Mouse (Mus musculus) limb, embryonic 14.5 days (tissue): ENCODE measurements at regions not wholly inside any gene's neighbourhood (a gene's known extent, or its start where the extent isn't known, plus 50 kb on each side); places are given as distances from the start of the nearest gene placed in this dataset.

ENCODE experiments used
- ATAC-seq: fragments of 200-750 bp; cut with Nextera tagmentation; 2 replicates; pipeline ENCODE4 v1.8.0; 2017; ENCODE audit warnings: low read depth, moderate number of reproducible peaks, moderate TSS enrichment; ENCODE audit not compliant: low FRiP score
- DNase-seq: peaks from one replicate; pipeline ENCODE4 v3.0.0-alpha.2; 2015; ENCODE audit warnings: low spot score
- H3K27ac ChIP-seq: fragments of 300-500 bp; sonication (generic); replicated peaks from 2 replicates; pipeline ENCODE4 v1.5.1; 2014; ENCODE audit warnings: low read depth, mild to moderate bottlenecking, low read length, moderate library complexity, mixed read lengths
- H3K27me3 ChIP-seq: fragments of 300-500 bp; sonication (generic); 2 replicates; pipeline ENCODE4 v1.6.1; 2014; ENCODE audit warnings: low read length, mixed read lengths; ENCODE audit not compliant: control insufficient read depth, insufficient read depth
- H3K36me3 ChIP-seq: fragments of 300-500 bp; sonication (generic); 2 replicates; pipeline ENCODE4 v1.6.1; 2014; ENCODE audit warnings: mild to moderate bottlenecking, low read length, moderate library complexity, mixed read lengths; ENCODE audit not compliant: control insufficient read depth, insufficient read depth
- H3K4me1 ChIP-seq: fragments of 300-500 bp; sonication (generic); 2 replicates; pipeline ENCODE4 v1.6.1; 2014; ENCODE audit warnings: antibody characterized with exemption, low read length, mixed read lengths; ENCODE audit not compliant: control insufficient read depth, insufficient read depth
- H3K4me2 ChIP-seq: fragments of 300-500 bp; sonication (generic); replicated peaks from 2 replicates; pipeline ENCODE4 v1.6.1; 2014; ENCODE audit warnings: low read depth, mild to moderate bottlenecking, low read length, moderate library complexity; ENCODE audit not compliant: severe bottlenecking
- H3K4me3 ChIP-seq: fragments of 300-500 bp; sonication (generic); replicated peaks from 2 replicates; pipeline ENCODE4 v1.5.1; 2014; ENCODE audit warnings: low read length
- H3K9ac ChIP-seq: fragments of 300-500 bp; sonication (generic); 2 replicates; pipeline ENCODE4 v1.6.1; 2014; ENCODE audit warnings: mild to moderate bottlenecking, low read depth, low read length, moderate library complexity; ENCODE audit not compliant: severe bottlenecking
- H3K9me3 ChIP-seq: fragments of 300-500 bp; sonication (generic); 2 replicates; pipeline ENCODE4 v1.6.1; 2016; ENCODE audit warnings: low read length; ENCODE audit not compliant: control insufficient read depth
- POLR2A ChIP-seq: fragments of 200-500 bp; IDR thresholded peaks from 2 replicates; pipeline ENCODE4 v1.8.0; 2012; ENCODE audit warnings: inconsistent platforms, mild to moderate bottlenecking, moderate library complexity, borderline replicate concordance; ENCODE audit not compliant: insufficient read depth, insufficient read length; ENCODE audit errors: extremely low read depth
- WGBS: fragments of 180-500 bp; shearing (Covaris S2); extraction: QIAGEN DNeasy Blood & Tissue Kit; methylation state at CpG from one replicate; pipeline ENCODE4 v1.1.7; 2014; 5-methylcytosine and 5-hydroxymethylcytosine counted together

GRCm38 (mm10) chrX:60644726-60645318 is 52.3 kb upstream of the Atp11c start:
- Histone ChIP-seq H3K4me2 (no peak overlapping the region), H3K36me3 (no peaks in the 10 kb centered on the region), H3K9ac (no peak overlapping the region), H3K4me1 (no peaks in the 10 kb centered on the region), H3K9me3 (no peaks in the 10 kb centered on the region), H3K4me3 (no peak overlapping the region), H3K27me3 (no peaks in the 10 kb centered on the region), H3K27ac (no peak overlapping the region)
- TF ChIP-seq POLR2A = no peak
- no peak for DNase-seq
- ATAC-seq = no peak
- WGBS = 69% methylated on average over 10 of the region's 10 CpGs
